Mouse (Mus musculus) cerebellum, postnatal 14 days (tissue): Measurements from ENCODE around the gene Vmn1r52.
"Not testable (repeated sequence)": the region's sequence is repeated elsewhere in the genome, so short reads cannot be mapped to it uniquely, and the experiment has no call there.

ENCODE experiments used
- DNase-seq, 2 experiments: peaks; one replicate each; pipeline ENCODE4 v3.0.0; 2021; ENCODE audit warnings: mixed read lengths in 2 of 2

Vmn1r52 gene

DNA sequence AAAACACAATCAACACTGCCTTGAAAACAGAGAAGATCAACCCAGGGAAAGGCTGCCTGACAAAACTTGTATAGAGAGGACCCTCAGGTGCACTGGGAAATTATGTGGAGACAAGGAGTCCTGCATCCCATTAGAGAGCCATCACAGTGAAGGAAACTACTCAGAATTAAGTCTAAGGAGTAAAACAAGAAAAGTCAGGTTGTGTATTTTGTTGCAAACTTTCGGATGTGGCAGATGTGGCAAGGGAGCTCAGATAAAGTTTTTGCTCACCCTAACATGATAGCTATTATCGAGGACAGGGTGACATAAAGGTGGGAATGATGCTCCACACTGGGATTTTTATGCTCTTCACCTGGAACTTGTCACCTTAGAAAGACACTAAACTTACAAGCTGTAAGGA is at the start of gene Vmn1r52:
Gene Vmn1r52, plus strand, starts transcription at position 301 of the 400 bp plus-strand sequence.
- DNase-seq: no peak

DNA sequence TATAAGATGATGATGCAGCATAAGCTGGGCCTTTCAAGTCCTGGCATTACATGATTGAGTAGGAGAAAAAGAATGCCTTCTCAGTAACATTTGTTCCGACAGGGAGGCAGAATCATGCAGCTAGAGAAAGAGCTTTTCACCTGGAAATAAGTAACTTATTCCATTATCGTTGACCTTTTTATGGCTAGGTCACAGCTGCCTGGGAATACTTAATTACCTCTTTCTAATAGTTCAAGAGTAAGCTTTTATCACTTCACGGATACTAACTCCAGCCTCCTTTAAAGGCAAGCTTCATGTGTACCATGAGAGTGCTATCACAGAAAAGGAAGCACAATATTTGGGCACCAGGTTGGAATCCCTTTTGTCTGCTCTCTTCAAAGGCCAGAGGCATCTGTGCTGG is 14.5 kb upstream of the Vmn1r52 start:
- DNase-seq: no peak

DNA sequence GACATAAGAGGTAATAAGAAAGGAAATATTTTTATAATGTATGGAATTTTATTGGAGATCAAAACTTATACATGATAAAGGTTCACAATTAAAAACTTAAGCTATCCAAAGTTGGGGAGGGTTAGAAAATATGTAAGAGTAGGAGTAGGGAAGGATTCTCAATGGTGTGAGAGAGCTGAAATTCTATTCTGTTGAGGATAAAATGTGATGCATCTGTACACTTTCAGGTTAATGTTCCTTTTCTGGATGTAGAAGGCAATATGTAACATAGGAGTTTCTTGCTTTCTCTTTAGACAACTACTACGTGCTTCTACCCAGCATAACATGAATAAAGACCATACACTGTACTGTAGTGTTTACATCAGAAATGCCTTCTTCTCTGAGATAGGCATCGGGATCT is 27.9 kb downstream of the Vmn1r52 start, which contains the start of gene V1ra8:
Gene V1ra8, plus strand, starts transcription at position 301 of the 400 bp plus-strand sequence.
- DNase-seq: not testable (repeated sequence)

DNA sequence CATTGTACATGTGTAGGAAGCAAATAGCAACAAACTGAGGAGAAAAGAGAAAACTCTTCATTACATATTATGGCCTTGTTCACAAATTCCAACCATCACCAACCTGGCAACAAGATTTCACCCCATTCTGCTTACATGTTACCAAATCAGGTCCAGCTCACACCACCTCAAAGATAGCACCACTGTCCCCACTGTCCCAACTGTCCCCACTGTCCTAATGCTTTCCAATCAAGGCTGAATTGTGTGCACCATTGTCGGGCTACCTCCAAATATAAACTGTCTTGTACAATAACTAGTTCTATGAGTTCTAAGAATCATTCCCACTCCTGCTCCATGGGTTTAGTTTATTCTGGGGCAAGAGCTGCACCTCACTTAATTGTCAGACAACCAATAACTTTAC is 49.7 kb downstream of the Vmn1r52 start, which contains the start of gene Vmn1r53:
Gene Vmn1r53, minus strand, starts transcription at position 101 of the 400 bp plus-strand sequence.
- DNase-seq: no peak
